Mouse (Mus musculus) spleen, adult 12 weeks (tissue): ENCODE measurements at regions not wholly inside any gene's neighbourhood (a gene's known extent, or its start where the extent isn't known, plus 50 kb on each side); places are given as distances from the start of the nearest gene placed in this dataset.

ENCODE experiments used
- DNase-seq: peaks from one replicate; pipeline ENCODE4 v3.0.0; 2022; ENCODE audit warnings: low spot score

DNA sequence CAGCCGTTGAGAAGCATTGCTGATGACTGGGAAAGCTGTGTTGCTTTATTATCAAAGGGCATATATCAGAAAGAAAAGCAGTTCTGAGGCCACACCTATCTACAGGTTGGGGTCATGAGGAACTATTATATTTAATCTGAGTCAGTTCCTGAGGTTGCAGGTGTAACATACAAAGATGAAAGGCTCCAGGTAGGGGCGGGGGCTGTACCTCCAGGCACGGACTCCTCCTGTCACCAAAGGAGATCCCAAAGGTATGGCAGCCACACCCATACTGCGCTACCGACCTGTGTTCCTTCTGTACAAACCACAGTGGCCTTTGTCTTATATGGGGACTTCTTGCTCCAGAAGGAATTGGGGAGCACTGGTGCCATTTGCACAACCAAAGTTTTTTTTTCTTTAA is 149.4 kb upstream of the Klf3 start:
- no peak for DNase-seq

DNA sequence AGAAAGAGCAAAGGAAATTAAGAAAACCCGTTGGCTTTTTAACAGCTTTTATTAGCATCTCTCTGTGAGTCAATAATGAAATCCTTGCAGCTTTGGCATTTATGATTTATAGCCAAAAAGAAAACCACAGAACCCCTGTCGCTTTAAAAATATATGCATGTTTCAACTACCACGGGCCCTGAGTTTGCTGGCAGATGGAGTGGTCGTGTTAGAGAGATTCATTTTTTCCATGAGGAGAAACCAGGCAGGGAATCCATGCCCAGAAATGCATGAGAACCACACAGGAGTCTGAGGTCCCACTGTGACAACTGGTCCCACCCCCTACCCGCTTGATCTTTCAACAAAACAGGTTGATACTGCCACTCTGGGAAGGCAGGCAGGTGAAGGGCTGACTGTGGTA is 147.9 kb upstream of the Klf3 start:
- no peak for DNase-seq

DNA sequence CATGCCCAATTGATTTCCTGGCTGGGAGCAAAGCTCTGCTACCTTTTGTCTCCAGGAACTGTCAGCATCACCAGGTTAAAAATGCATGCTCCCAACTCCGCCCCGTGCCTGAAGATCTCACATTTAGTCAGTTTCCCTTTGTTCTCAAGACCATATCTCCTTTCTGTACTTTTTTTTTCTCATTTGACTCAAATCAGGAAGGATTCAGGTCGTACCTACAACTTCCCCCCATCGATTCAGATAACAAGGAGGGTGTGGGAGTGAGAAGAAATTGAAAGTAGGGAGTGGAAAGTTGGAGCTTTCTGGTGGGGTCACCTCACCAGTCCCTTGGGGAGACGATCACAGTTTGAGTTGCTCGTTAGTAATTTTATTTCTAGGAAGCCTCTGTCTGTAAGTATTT is 141.2 kb upstream of the Klf3 start:
- DNase-seq = no peak

DNA sequence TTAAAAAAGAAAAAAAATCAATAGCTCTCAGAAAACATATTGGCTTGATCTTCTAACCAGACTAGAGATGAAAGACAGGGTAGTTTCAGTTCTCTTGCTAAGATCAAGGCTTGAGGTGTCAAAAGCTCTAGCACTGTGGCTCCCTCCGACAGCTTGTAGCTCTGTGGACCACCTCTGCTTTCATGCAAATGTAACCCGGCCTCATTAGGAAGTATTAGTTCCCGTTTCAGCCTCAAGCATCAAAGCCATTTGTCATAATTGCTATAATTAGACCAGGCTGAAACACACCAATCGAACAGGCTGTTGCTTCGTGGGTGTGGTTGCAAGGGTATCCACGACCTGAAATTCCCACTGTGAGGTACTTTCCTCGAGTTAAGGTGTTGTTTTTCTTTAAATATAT is 140.7 kb upstream of the Klf3 start:
- DNase-seq = peak; percentile 22

DNA sequence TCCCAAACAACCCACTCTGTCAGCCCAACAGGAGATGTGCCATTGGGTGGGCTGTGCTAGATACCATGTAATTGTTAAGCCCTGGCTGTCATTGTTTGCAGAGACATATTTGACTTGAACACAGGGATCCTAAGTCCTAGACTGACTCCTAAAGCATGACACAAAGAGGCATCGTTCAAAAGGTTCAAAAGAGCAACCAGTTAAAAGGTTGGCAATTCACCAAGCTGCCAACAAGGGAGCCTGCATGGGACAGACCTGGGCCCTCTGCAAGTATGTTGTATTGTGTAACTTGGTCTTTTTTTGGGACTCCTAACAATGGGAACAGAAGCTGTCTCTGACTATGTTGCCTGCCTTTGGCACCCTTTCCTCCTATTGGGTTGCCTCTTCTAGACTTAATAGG is 139.4 kb upstream of the Klf3 start:
- no peak for DNase-seq

DNA sequence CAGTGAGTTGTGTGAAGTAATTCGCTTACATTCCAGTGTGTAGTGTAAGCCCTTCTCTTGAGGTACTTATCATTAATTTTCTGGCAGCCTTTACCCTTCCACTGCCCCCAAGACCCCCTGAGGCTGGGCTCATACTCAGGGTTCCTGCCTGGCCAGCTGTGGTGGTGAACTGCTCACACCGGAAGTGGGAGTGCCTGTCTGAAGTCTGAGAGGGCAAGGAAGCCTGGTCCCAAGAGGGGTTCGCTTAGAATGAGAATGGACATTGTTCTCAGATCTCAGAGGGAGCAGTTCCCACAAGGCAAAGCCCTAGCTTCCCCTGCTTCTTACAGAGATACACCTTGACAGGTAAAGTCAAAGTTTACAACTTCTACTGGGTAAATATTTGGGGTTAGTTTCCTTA is 138.1 kb upstream of the Klf3 start:
- no peak for DNase-seq

DNA sequence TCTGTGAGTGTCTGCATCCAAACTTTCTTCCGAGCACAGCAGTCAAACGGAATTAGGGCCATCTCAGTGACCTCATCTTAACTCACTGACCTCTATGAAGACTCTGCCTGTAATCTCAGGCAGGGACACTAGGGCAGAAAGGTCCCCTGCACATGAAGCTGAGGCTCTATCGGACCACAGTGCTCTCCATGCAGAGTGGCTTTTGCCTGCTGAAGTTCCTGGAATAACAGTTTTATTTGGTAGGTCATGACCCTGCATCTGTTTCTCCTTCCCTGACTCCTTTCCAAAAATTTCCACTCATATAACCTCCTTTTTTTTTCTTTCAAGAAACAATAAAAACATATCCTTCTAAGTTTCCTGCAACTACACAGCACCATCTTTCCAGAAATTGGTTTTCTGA is 136.9 kb upstream of the Klf3 start:
- no peak for DNase-seq

DNA sequence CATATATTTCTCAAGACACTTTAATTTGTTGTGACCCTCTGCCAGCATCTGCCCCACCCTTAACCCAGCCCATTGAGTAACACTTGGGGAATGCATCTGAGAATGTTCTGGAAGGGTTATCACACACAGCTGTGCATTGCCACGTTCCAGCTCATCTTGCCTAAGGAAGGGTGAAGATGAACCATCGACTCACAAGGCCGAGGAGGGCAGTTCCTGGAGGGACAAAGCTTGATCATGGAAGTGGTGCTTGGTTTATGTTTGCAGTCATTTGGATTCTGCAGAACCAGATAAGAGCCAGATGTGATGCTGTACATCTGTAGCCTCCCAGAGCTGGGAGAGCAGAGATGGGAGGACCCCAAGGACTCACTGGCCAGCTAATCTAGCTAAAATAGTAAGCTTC is 136.1 kb upstream of the Klf3 start:
- no peak for DNase-seq

DNA sequence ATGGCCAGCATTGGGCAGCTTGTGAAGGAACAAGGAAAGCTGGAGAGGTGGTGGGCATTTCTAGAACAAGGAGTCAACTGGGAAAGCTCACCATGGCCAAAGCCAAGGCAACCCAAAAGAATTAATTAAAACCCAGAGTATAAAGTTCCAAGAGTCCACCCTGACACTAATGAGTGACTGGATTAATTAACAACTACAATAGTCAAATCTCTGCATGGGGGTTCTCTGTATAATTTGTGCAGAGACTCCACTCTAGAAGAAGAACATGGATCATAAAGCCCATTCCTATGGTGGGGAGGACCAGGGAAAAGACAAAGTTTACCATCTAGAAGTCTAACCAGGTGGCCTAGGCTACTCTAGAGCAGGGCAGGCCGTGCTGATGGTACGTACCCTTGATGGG is 129.3 kb upstream of the Klf3 start:
- DNase-seq = no peak

DNA sequence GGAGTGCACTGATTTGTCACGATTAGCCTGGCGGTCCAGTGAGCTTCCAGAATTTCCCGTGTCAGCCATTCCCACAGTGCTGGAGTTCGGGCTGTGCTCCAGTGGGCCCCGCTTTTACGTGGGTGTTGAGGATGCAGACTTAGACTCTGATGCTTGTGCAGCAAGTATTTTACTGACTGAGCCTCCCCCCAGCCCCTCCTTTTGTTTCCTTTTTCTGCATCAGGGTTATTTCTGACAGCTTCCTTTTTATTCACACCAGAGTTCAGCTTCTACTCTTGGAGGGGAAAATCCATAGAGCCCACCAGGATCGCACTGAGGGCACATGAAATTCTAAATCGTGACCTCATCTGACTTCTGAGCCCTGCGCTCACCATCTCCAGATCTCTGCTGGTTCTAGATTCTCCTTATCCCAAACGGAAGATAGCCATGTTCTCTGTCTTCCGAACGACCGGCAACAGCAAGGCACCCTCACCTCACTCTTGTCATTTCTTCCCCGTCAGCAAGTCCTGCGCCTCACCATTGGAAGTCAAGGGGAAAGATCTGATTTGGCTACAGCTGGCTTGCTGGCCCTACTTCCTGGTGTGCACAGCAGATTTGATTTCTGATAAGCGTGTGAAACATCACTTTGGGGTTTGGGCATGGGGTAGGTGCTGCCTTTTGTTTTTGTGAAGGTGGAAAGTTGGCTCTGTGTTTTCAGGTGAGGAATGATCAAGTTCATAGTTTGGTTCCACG is 126.8 kb upstream of the Klf3 start:
- DNase-seq = no peak

DNA sequence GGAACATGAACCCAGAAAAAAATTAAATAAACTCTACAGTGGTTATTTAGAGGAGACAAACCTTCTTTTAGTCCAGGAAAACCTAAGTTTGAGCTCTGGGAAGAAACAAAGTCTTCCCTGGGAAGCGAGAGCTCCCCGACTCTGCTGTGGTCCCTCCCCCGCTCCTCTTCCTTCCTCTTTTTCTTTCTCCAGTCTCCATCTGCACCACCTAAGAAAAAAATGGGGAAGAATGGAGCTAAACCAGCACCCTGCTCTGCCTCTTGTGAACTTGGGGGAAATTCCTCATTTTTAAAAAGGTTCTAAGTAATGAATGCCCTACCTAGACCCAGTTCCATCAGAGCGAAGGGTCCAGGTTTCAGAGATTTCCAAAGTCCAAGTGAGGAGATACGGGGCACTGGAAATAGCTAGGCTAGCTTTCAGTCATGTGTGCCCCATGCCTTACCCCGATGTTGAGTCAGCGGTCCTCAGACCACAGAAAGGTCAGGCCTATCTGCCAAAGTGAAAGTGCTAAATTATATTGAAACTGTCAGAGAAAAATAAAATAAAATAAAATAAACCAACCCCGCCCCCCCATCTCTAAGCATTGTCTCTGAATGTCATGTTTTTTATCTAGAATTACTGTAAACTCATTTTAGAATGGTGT is 126.1 kb upstream of the Klf3 start:
- DNase-seq = no peak

DNA sequence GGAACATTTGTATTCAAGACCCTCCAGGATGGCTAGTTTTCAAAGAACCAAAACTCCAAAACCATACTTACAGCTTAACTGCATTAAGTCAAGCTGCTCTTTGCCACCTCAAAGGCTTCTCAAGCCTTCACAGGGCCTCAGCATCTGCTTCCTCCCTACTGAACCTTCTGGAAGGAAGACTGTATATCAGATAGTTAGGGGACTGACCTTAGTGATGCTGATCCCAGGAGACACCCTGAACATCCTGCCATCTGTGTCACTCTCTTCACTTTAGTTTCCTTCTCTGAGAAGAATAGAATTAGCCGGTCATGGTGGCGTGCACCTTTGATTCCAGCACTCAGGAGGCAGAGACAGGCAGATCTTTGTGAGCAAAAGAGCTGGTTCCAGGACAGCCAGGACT is 124.5 kb upstream of the Klf3 start:
- DNase-seq = no peak

DNA sequence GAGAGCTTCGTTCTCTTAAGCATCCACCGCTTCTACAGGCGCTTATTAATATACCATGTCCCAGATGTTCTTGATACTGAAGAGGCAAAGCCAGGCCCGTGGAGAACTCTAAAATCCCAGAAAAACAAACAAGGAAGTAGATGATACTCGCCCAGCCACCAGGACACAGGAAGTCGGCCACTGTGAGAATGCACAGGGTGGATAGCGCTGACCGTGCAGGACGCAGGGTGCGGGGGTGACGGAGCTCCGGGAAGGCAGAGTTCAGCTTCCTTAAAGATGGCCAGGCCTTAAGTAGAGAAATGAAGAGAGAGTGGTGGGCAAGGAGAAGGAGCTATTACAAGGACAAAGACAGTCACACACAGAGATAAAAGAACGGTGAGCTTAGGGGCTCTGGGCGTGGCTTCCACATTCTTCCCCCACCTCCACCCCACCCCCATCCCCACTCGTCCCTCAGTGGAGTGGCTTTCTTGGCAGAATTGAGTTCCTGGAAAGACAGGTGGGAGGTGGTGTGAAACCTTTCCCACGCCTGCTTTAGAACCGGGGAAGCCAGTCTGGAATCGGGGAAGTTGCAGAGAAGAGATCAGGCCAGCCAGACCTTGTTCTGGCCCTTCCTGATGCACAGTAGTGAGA is 123.1 kb upstream of the Klf3 start:
- DNase-seq = no peak

DNA sequence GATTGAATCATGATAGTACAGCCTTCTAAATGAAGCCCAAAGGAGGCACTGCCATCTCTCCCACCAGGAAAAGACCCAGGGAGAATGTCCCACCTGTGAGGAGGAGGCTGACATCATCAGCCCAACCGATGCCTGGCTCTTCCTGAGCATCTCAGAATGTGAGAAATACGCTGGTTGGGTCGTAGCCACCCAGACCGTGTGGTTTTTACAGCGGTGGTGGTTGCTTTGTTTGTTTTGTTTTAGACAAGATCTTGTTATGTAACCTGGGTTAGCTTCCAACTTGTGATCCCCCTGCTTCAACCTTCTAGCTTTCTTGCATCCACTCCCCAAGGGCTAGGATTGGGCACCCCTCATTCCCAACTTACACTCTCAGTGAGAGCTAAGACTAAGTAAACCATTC is 122.0 kb upstream of the Klf3 start:
- DNase-seq = no peak

DNA sequence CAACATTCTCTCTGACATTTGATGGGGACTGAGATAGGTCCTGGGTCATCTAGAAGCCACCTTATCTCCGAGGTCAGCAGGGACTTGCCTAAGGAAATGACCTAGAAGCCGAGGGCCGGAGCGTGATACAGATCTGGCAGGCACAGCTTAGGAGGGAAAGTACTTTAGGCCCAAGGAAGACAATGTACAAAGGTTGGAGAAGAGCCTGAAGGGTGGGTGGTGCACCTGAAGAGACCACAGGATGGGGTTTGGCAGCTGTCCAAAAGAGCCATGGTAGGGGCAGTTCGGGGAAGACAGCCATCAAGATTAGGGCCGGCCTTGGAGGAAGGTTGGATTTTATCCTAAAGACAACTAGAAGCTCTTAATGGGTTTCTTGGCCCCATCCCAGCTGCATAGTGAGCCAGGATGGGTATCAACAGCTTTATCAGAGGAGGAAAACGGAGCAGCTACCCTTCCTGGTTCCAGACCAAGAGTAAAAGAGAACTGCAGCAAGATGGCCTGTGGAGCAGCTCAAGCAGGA is 120.8 kb upstream of the Klf3 start:
- DNase-seq = no peak

DNA sequence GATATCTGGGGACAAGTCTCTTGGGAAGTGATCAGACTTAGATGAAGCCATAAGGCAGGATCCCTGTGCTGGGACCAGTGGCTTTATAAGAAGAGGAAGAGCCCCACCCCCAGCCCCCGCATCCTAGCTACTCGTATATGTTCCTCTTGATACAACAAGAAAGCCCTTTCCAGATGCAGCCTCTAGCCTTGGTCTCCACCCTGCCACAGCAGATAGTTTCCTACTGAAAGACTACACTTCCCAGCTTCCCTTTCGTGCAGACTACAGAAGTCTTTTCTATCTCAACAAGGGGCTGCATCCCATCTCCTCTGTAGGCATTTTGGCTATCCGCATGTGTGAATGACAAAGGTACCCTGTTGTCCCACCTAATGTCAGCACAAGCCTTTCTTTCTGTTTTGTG is 119.8 kb upstream of the Klf3 start:
- DNase-seq = no peak

DNA sequence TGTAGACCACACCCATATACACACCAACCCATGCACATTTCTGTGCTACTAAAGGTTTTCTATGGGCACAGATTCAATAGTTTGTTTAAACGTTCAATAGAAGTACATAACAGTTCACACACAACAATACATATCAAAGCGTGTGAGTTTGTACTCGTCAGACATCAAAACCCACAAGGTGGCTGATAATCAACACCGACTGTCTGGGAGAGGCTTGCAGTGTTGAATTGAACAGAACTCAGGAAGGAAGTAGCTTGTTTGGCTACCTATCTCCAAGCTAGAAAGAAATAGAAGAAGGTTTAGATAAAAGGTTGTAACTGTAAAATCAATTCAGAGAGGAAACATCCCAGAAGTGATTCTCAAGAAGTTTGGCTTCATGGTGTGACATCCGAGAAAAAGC is 118.9 kb upstream of the Klf3 start:
- no peak for DNase-seq

DNA sequence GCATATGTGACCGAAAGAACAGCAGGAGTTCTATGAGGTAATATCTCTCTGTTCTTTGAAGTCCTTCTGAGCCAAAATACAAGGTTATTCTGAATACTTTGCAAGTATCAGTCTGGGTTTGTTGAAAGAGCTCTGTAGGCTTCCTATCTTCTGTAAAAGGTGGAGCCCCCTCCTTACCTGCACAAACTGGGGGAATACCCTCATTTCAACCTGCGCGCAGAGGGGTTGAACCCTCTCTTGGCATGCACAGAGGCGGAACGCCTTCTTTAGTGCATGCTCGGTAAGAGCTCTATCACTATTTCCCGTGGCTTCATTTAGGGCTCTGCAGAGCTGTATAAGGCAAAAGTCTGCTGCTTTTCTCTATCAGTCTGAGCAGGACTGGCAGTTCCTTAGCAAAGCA is 113.0 kb upstream of the Klf3 start:
- DNase-seq = no peak

DNA sequence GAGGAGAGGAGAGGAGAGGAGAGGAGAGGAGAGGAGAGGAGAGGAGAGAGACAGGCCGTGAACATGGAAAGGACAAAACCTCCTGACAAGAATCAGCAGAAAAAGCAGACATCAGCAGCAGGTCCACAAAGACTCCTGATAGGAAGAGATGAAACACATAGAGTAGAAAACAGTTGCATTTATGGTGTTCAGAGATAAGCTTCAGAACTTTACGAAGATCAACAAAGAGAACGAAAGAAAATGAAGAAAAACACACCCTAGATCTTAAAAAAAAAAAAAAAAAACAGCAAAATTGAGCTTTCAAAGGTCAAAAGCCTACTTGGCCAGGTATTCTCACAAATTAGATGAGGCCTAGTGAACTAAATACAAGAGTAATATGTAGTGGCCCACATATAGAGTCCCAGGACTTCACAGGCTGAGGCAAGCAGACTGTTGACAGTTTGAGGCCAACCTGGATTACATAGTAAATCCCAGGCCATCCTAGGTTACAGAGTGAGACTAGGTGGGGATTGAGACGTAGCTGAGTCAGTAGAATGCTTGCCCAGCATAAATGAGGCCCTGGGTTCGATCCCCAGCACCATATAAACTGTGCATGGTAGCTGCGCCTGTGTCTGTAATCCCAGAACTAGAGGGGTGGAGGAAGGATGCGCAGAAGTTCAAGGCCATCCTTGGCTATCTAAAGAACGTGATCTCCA is 111.6 kb upstream of the Klf3 start:
- no peak for DNase-seq

DNA sequence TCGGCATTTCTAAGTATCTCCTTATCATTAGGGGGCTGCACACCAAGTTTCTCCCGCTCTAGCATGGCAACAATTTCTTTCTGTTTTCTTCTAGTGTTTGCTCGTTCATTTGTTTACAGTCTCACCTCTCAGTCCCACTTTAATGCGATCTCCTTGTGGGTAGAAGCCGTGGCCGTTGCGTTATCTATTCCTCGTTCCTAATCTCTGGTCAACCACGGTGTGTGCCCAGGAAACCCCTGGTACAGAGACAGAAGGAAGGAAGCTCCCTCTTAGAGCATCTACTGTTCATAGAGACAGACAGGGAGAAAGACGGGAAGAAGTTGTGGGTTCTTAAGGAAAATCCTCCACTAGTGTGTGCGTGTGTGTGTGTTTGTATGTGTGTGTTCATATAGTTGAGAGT is 110.9 kb upstream of the Klf3 start:
- DNase-seq = no peak

DNA sequence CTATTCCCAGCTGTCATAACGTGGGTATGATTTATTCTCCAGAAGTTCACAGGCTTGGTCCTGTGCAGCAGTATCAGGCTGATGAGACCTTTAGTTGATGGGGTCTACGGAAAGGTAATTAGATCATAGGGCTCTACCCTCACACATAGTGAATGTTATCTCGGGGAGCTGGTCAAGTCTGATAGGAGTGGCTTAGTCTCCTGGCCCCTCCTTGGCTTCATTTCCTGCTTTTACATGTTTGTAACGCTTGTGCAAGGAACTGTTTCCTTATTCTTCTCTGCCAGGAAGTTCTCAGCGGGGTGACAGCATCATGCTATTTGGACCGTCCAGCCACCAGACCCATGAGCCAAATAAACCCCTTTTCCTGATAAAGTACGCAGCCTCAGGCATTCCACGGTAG is 109.6 kb upstream of the Klf3 start:
- DNase-seq = no peak

DNA sequence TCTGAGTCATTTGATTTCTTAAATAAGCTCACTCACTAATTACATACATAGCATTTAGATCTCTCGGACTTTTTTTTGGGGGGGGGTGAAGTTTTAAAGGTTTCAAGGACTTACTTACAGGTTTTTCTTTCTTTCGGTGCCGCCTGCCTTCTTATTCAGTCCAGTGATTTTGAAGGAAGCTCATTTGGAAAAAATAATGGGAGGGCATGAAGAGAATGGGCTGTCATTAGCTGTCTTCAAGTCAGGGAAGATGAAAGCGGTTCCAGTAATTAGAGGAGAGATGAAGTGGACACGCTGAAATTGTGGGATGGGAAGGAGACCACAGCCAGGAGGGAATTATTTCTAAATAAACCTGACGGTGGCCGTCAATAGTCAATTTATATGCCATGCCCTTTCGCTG is 108.6 kb upstream of the Klf3 start:
- DNase-seq = no peak

DNA sequence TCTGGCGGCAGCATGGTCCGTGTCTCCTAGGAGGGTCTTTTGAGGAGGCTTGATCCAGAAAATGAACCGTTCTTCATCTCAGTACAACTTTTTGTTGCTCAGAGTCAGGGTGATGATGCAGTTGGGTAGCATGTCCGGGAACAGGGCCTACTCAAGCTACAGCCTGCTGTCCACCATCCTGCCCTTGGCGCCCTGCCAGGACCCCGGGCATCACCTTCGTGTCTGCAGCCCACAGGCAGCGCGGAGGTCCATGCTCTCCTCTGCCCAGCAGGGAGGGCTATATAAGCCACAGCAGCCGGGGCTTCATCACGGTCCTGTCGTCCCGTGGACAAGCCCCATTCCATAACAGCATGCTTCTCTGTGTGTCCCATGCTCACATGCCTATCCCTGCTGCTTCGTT is 107.1 kb upstream of the Klf3 start:
- no peak for DNase-seq
